Mouse (Mus musculus) lung, postnatal 25 days (tissue): ENCODE measurements at regions not wholly inside any gene's neighbourhood (a gene's known extent, or its start where the extent isn't known, plus 50 kb on each side); places are given as distances from the start of the nearest gene placed in this dataset.
"Not testable (repeated sequence)": the region's sequence is repeated elsewhere in the genome, so short reads cannot be mapped to it uniquely, and the experiment has no call there.

Source experiments
- DNase-seq: peaks from one replicate; pipeline ENCODE4 v3.0.0; 2022; ENCODE audit warnings: low spot score

- no peak for DNase-seq
Observed at GRCm38 (mm10) chr2:17946047-17946446, 50.7 kb downstream of the H2al2a start.

- DNase-seq: no peak
Observed at GRCm38 (mm10) chr2:17945369-17945915, 51.3 kb downstream of the H2al2a start.

- DNase-seq: no peak
Observed at GRCm38 (mm10) chr2:17943506-17943905, 53.3 kb downstream of the H2al2a start.

GRCm38 (mm10) chr2:17942528-17943387 is 54.0 kb downstream of the H2al2a start:
- no peak for DNase-seq

- DNase-seq: no peak
Observed at GRCm38 (mm10) chr2:17941921-17942320, 54.8 kb downstream of the H2al2a start.

- DNase-seq: not testable (repeated sequence)
Observed at GRCm38 (mm10) chr2:17939857-17940848, 56.6 kb downstream of the H2al2a start.

- DNase-seq: no peak
Observed at GRCm38 (mm10) chr2:17939183-17939856, 57.4 kb downstream of the H2al2a start.

GRCm38 (mm10) chr2:17936527-17937139 is 60.1 kb downstream of the H2al2a start:
- no peak for DNase-seq

- DNase-seq: no peak
Observed at GRCm38 (mm10) chr2:17935916-17936315, 60.8 kb downstream of the H2al2a start.

GRCm38 (mm10) chr2:17935466-17935865 is 61.3 kb downstream of the H2al2a start:
- DNase-seq: no peak

GRCm38 (mm10) chr2:17934610-17935009 is 62.1 kb downstream of the H2al2a start:
- no peak for DNase-seq

GRCm38 (mm10) chr2:17932932-17933790 is 63.6 kb downstream of the H2al2a start:
- no peak for DNase-seq

- no peak for DNase-seq
Observed at GRCm38 (mm10) chr2:17932426-17932931, 64.3 kb downstream of the H2al2a start.

- DNase-seq: no peak
Observed at GRCm38 (mm10) chr2:17931881-17932280, 64.9 kb downstream of the H2al2a start.

- peak; percentile 17 for DNase-seq
Observed at GRCm38 (mm10) chr2:17918861-17919648, 77.7 kb downstream of the H2al2a start.

- DNase-seq: no peak
Observed at GRCm38 (mm10) chr2:17917238-17917946, 79.4 kb downstream of the H2al2a start.

- DNase-seq: no peak
Observed at GRCm38 (mm10) chr2:17902616-17903015, 94.1 kb downstream of the H2al2a start.

- no peak for DNase-seq
Observed at GRCm38 (mm10) chr2:17900202-17900601, 96.6 kb downstream of the H2al2a start.

GRCm38 (mm10) chr2:17898780-17899179 is 98.0 kb downstream of the H2al2a start:
- DNase-seq: no peak
